22 mouse cellular contexts compared by ENCODE assay signal in the genomic region with DNA sequence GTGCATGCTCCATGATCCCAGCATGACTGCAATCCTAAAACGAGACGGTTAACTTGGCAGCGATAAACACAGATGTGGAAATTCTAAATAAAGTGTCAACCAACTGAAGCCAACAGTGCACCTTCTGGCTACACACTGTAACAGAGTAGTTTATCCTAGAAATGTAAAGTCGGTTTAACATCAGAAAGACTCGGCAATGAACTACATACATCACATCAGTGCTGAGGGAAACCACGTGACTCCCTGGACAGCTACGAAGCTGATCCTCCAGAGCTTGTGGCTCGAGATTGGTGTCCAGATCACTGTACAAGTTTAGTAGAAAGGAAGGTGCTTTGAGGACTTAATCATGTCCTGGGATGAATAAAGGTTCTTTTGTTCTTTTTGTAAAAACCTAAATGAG.
A peak's percentile ranks its signal among the peaks of the same experiment; 100 is the strongest.
DNase-seq lines count a peak whose midpoint lies in the region; ATAC-seq and TF ChIP-seq lines count a peak whose summit lies in the region.
"Had no signal": no experiment of that assay in that cellular context is flagged by ENCODE, and none has a peak within 500 bp of the region (broad histone marks: within the 10 kb centered on the region; RNA-seq: fewer than 3 reads in every experiment).

No protein-coding gene starts in this region.

- no peak overlapping the region for H3K4me3 ChIP-seq in kidney, adult 2 months (ENCODE audit: insufficient read depth, low read depth, low read length)
- no peak overlapping the region for H3K4me3 ChIP-seq in lung, embryonic 14.5 days (ENCODE audit: low read depth, low read length)
- H3K4me3 ChIP-seq in lung, adult 2 months (replicated peaks; ENCODE audit: extremely low read depth, low read depth, low read length), result no peak overlapping the region
- H3K4me3 ChIP-seq in hindbrain, embryonic 16.5 days (ENCODE audit: low read length), result no peak overlapping the region
- H3K4me3 ChIP-seq: embryonic facial prominence, embryonic 15.5 days; erythroblast, embryonic 14.5 days; forebrain, embryonic 10.5 days; heart, embryonic 10.5 days; hindbrain, embryonic 12.5 days had no signal

- 36% methylated on average over 8 of the region's 8 CpGs for WGBS in kidney, adult 2 months
- WGBS in lung, embryonic 14.5 days, result 31% methylated on average over 8 of the region's 8 CpGs
- 62% methylated on average over 8 of the region's 8 CpGs for whole genome bisulfite sequencing in lung, adult 2 months
- WGBS in hindbrain, embryonic 16.5 days, result 66% methylated on average over 8 of the region's 8 CpGs

- peaks cover 2% of the 10 kb centered on the region; the same call in 1 of the 2 replicates for H3K4me1 ChIP-seq in kidney, adult 2 months (ENCODE audit: control insufficient read depth, insufficient read depth, low read length)
- H3K4me1 ChIP-seq in lung, embryonic 14.5 days (ENCODE audit: insufficient read depth), result peaks cover 10% of the 10 kb centered on the region
- no peaks in the 10 kb centered on the region for H3K4me1 ChIP-seq in lung, adult 2 months (ENCODE audit: control insufficient read depth, insufficient read depth, low read length)
- peaks cover 13% of the 10 kb centered on the region for H3K4me1 ChIP-seq in hindbrain, embryonic 16.5 days (ENCODE audit: control insufficient read depth, insufficient read depth, low read depth, low read length)

- H3K9me3 ChIP-seq in lung, embryonic 14.5 days (ENCODE audit: low read depth, low read length), result no peaks in the 10 kb centered on the region
- H3K9me3 ChIP-seq in hindbrain, embryonic 16.5 days (ENCODE audit: control insufficient read depth, low read length), result no peaks in the 10 kb centered on the region
- H3K9me3 ChIP-seq: embryonic facial prominence, embryonic 15.5 days; forebrain, embryonic 10.5 days; heart, embryonic 10.5 days; hindbrain, embryonic 12.5 days had no signal

- H3K27me3 ChIP-seq in kidney, adult 2 months (replicated peaks; ENCODE audit: control insufficient read depth, insufficient read depth, low read length), result no peaks in the 10 kb centered on the region
- no peaks in the 10 kb centered on the region for H3K27me3 ChIP-seq in lung, embryonic 14.5 days (ENCODE audit: insufficient read depth, low read length)
- no peaks in the 10 kb centered on the region for H3K27me3 ChIP-seq in hindbrain, embryonic 16.5 days (replicated peaks; ENCODE audit: control insufficient read depth, insufficient read depth, low read length)
- H3K27me3 ChIP-seq: embryonic facial prominence, embryonic 15.5 days had no signal

- DNase-seq in kidney, adult 2 months, result peak; percentile 6
- no peak for DNase-seq in kidney, adult 11 months
- DNase-seq in lung, embryonic 14.5 days, result peak; percentile 46
- no peak for DNase-seq in lung, adult 2 months
- peak; percentile 51 for DNase-seq in adipocyte (ENCODE audit: low spot score)
- DNase-seq: adrenal gland, adult 8-10 months; adrenal gland, postnatal 36 days; cerebellum, adult 11 months; cerebellum, adult 8-10 months; cerebellum, postnatal 14 days; embryo, embryonic 11 days; gastrocnemius, postnatal 10 days; heart, adult 18-20 months; heart, postnatal 10 days; heart, postnatal 4 days had no signal

- no peak overlapping the region for H3K9ac ChIP-seq in lung, embryonic 14.5 days
- H3K9ac ChIP-seq in hindbrain, embryonic 16.5 days (ENCODE audit: low read depth, low read length), result no peak overlapping the region
- H3K9ac ChIP-seq: embryonic facial prominence, embryonic 15.5 days; hindbrain, embryonic 12.5 days had no signal

- H3K4me2 ChIP-seq in lung, embryonic 14.5 days, result no peak overlapping the region
- no peak overlapping the region for H3K4me2 ChIP-seq in hindbrain, embryonic 16.5 days (ENCODE audit: low read length)
- H3K4me2 ChIP-seq: embryonic facial prominence, embryonic 15.5 days; hindbrain, embryonic 12.5 days had no signal

- no peak for TF ChIP-seq POLR2A in kidney, adult 2 months (IDR thresholded peaks at IDR 0.05; ENCODE audit: low read depth, low read length)
- no peak for TF ChIP-seq POLR2A in lung, adult 2 months (IDR thresholded peaks at IDR 0.05; ENCODE audit: borderline replicate concordance, extremely low read depth, low read depth, low read length)

- ATAC-seq in lung, embryonic 14.5 days (ENCODE audit: insufficient read depth), result peak; percentile 64; the same call in 1 of the 2 replicates
- ATAC-seq in hindbrain, embryonic 16.5 days, result no peak
- ATAC-seq: forebrain, embryonic 14.5 days had no signal

- H3K36me3 ChIP-seq in kidney, adult 2 months (ENCODE audit: control insufficient read depth, insufficient read depth, low read length), result no peaks in the 10 kb centered on the region
- H3K36me3 ChIP-seq in lung, embryonic 14.5 days (ENCODE audit: insufficient read depth), result no peaks in the 10 kb centered on the region
- no peaks in the 10 kb centered on the region for H3K36me3 ChIP-seq in hindbrain, embryonic 16.5 days (ENCODE audit: control insufficient read depth, insufficient read depth, low read length)
- H3K36me3 ChIP-seq: embryonic facial prominence, embryonic 15.5 days; forebrain, embryonic 10.5 days; heart, embryonic 10.5 days; hindbrain, embryonic 12.5 days had no signal

- TF ChIP-seq CTCF in kidney, adult 2 months (conservative IDR thresholded peaks at IDR 0.05; ENCODE audit: insufficient read depth, insufficient read length, low read depth, low read length), result no peak
- no peak for TF ChIP-seq CTCF in lung, embryonic 14.5 days (IDR thresholded peaks at IDR 0.05; ENCODE audit: low read depth)
- no peak for TF ChIP-seq CTCF in lung, adult 2 months (IDR thresholded peaks at IDR 0.05; ENCODE audit: insufficient read depth, low read length)

- H3K27ac ChIP-seq in kidney, adult 2 months (ENCODE audit: insufficient read depth, low read depth, low read length), result no peak overlapping the region
- H3K27ac ChIP-seq in lung, embryonic 14.5 days (ENCODE audit: low read depth), result no peak overlapping the region
- no peak overlapping the region for H3K27ac ChIP-seq in hindbrain, embryonic 16.5 days (ENCODE audit: low read depth, low read length)
- H3K27ac ChIP-seq: embryonic facial prominence, embryonic 15.5 days; forebrain, embryonic 10.5 days; heart, embryonic 10.5 days; hindbrain, embryonic 12.5 days had no signal

Comparison
In these comparisons a context has a peak if more than half of its experiments do, and no peak if none do; other contexts are left out.
1. DNase-seq: peak in kidney, adult 2 months (single experiment), lung, embryonic 14.5 days (single experiment) and adipocyte (single experiment); none in kidney, adult 11 months (single experiment) and lung, adult 2 months (single experiment).